Mouse (Mus musculus) left cerebral cortex, postnatal 10 days (tissue): ENCODE data around the gene Knl1. TPM values are rescaled to one million over a fixed set of nuclear protein-coding genes. Genes with fewer than 3 reads are reported as not detected.
"Not testable (repeated sequence)": the region's sequence is repeated elsewhere in the genome, so short reads cannot be mapped to it uniquely, and the experiment has no call there.

ENCODE experiments used
- DNase-seq, 2 experiments: peaks; one replicate each; pipeline ENCODE4 v3.0.0; 2021 to 2022; ENCODE audit warnings: low spot score in 2 of 2, mixed read lengths in 1 of 2; ENCODE audit errors: extremely low spot score in 1 of 2
- intact Hi-C: fragments of 180-260 bp; cut with DNase I; formaldehyde crosslinking; loops from one replicate; pipeline ENCODE4 v1.15.1; 2025
- total RNA-seq, 2 experiments: library from RNA; stranded (reverse); gene quantifications; 2 replicates each; pipeline ENCODE4 v1.2.3; 2021

Gene Knl1
- 1 to 10 TPM; 1.4 to 1.6 TPM for total RNA-seq

GRCm38 (mm10) chr2:119046649-119047611, at the start of gene Knl1:
TSS of gene Knl1 (plus strand) at chr2:119047119.
- intact Hi-C loops, result loop anchor here (5.0 to 10.0 kb wide), 2 partner anchors 65 to 138 kb away; partner anchors contain the start of gene Rad51
- peak; percentile 93 to 94 for DNase-seq

DNA sequence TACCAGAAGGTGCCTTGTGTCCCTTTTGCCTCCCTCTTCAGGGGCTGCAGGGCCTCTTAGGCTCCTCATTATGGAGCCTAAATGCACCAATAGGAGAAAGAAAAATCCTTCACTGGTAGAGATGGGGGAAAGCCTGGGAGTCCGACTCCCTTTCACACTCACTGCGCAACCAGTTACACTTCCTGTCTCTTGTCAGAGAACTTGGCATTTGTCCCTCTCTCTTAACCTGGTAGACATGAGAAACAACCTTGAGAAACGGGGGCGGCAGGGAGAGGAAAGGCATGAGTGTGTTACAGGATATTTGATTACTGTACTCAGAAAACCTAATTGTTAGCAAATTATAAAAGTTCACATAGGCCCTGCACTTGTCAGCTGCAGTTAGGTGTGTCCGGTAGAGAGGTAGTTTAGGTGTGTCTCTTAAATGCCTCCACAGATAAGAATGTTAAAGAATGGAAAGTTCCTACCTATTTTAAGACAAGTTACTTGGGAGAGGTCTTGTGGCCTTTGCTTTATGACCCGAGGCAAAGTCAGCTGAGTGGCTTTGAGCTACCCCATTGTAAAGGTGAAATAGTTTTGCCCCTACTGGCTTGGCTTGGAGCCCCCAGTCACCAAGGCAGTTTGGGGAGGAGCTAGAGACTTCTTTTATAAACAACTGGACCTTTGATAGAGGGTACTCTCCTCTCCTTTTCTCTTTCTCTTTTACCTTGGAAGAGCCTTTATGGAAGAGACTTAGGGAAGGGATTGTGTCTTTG, 48.6 kb upstream of the Knl1 start:
- DNase-seq, result no peak
- intact Hi-C loops, result no loop called here

DNA sequence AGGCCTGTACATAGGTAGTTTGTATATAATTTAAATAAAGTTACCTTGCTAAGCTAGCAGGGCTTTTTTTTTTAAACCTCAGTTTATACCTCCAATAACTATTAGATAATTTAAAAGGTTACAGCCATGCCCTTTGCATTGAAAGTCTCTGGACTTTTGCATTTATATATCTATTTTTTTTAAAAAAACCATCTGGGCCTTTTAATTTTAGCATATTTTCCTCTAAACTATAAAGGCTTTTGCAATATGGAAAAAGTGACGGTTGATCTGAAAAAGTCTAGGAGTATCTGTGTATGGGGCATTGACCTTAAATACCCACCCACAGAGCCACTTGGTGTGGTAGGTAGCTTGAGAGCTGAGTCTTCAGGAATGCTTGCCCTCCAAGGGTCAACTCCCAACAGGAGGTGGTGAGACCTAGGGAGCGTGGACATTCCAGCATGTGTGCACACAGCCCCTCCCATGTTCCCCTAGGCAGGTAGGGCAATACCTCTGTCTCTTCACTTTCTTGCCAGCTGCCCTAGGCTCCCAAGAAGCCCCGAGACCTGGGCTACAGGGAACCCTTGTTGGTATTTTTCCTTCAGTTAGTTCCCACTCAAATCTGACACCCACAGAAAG, 47.8 kb upstream of the Knl1 start:
- DNase-seq, result no peak
- intact Hi-C loops, result no loop called here

DNA sequence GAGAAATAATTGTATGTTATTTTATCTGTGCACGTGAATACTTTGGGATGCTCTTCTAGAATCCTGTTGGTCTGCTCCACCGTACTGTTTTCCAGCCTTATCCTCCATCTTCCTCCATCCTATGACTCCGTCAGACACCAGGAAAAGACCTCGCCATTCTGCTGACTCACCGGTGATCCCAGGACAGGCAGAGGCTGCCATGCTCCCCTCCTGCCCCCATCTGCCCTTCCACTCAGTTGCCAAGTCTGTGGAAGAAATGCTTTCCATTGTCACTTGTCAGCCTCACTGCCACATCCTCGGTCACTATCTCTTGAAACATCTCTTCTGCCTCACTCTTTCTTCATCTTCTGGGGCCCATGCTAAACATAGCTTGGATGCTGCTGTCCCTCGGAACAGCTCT, 40.0 kb upstream of the Knl1 start:
- no peak for DNase-seq
- intact Hi-C loops, result no loop called here

GRCm38 (mm10) chr2:119009376-119009775, 37.5 kb upstream of the Knl1 start:
- intact Hi-C loops, result no loop called here
- DNase-seq, result no peak

DNA sequence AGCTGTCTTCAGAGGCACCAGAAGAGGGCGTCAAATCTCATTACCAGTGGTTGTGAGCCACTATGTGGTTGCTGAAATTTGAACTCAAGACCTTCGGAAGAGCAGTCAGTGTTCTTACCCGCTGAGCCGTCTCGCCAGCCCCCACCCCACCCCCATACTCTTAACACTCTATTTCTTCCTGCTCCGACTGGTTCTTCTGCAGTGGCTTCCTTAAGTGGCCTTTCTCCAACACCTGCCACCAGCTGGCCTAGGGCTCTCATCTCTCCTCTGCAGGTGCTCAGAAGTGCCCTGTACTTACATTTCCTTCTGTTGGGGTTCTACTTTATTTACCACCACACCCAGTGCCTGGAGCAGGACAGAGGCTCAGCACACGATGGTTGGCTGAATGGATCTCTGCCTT, 31.9 kb upstream of the Knl1 start:
- DNase-seq, result no peak
- intact Hi-C loops, result no loop called here

DNA sequence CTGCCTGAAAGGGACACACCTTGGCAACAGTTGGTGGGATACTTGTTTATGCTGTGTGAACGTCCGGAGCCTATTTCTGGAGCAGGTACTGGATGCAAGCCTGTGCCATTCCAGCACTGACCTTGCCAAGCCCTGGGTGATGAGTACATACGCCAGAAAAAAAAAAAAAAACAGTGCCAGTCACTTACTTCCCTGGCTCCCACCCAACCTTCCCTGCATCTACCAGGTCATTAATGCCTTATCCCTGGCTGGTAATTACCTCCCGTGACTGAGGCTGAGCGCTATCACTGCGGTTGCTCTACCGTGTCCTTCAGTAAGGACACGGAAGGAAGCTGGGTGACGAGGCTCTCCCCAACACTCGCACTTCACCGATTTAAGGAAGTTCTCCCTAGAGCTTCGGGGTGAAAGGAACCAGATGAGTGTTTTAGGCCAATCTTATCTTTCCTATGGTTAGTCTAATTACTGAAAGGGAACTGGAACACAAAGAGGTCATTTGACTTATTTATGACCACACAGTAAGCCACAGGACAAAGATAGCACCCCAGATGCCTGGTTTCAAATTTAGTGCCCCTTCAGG, 31.2 kb upstream of the Knl1 start:
- intact Hi-C loops, result no loop called here
- no peak for DNase-seq

DNA sequence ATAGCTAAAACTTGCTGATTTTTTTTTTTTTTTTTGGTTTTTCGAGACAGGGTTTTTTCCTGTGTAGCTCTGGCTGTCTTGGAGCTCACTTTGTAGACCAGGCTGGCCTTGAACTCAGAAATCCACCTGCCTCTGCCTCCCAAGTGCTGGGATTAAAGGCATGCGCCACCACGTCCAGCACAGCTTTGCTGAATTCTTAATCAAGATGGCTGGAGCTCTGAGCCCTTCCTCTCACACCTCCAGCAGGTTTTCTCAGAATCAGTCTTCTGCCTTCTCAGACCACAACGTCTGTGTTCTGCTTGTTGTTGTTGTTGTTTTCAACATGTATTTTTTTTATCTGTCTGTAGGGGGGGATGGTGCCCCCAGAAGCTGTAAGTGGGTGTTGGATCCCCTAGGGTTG, 30.6 kb upstream of the Knl1 start:
- DNase-seq, intact Hi-C loops: not testable (repeated sequence)

DNA sequence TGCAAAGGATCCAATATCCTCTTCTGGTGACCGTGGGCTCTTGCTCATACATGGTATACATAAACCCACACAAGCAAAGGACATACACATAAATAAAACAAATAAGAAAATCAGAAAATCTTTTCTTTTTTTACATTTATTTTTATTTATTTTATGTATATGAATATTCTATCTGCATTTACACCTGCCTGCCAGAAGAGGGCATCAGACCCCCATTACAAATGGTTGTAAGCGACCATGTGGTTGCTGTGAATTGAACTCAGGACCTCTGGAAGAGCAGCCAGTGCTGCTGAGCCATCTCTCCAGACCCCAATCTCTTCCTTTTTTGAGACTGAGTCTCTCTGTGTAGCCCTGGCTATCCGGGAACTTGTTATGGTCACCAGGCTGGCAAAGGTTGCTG, 29.3 kb upstream of the Knl1 start:
- intact Hi-C loops, result no loop called here
- DNase-seq, result no peak

GRCm38 (mm10) chr2:119018391-119019122, 28.4 kb upstream of the Knl1 start:
- no peak for DNase-seq
- intact Hi-C loops, result no loop called here

DNA sequence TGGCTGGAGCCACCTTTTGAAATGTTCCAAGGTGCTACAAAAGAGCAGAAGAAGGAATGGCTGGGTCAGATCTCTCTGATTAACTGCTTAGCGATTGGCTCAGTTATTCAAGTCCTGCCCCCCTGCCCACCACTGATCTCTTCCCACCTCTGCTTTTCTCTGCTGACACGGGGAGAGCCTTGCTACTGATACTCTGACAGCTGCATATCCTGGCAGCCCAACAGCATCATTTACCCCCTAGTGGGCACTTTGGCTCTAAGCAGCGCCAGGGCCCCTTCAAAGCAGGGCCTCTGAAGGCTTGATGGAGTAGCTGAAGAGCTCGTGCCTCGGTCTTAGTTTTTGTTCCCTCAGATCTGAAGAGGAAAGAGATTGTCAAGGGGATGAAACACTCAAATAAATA, 27.8 kb upstream of the Knl1 start:
- no peak for DNase-seq
- intact Hi-C loops, result no loop called here

DNA sequence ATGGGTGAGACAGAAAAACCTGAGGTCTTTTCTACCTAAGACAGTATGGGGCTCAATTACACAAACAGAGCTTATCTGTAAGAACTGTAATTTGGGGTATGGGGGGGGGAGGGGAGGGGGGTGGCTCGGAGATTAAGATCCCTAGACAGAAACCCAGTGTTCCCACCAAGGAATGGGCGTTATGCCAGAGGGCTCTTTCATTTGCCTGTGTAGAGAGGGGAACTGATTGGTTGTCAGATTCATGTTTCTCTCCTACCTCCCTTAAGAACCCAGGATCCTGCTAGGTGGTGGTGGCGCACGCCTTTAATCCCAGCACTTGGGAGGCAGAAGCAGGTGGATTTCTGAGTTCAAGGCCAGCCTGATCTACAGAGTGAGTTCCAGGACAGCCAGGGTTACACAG, 27.4 kb upstream of the Knl1 start:
- DNase-seq, result no peak
- intact Hi-C loops, result no loop called here

DNA sequence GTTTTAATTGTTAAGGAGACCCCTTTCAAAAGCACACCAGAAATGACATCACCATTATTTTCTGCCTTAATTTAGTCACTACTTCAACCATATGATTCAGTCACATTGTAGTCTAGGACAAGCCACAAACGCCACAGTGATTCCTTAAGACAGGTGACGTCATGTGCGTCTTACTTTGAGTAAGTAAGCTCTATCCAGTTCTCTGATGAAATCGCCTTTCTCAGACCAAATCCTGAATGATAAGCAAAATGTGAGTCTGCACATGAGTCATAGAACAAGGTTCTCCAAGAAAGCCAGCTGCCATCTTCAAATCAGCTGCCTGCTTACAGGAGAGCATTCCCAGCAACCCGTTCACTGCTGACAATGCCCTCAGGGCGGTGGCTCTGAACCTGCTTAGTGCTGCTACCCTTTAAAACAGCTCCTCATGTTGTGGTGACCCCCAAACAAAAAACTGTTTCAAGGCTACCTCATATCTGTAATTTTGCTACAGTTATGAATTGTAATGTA, 23.7 kb upstream of the Knl1 start:
- intact Hi-C loops, result no loop called here
- no peak for DNase-seq

DNA sequence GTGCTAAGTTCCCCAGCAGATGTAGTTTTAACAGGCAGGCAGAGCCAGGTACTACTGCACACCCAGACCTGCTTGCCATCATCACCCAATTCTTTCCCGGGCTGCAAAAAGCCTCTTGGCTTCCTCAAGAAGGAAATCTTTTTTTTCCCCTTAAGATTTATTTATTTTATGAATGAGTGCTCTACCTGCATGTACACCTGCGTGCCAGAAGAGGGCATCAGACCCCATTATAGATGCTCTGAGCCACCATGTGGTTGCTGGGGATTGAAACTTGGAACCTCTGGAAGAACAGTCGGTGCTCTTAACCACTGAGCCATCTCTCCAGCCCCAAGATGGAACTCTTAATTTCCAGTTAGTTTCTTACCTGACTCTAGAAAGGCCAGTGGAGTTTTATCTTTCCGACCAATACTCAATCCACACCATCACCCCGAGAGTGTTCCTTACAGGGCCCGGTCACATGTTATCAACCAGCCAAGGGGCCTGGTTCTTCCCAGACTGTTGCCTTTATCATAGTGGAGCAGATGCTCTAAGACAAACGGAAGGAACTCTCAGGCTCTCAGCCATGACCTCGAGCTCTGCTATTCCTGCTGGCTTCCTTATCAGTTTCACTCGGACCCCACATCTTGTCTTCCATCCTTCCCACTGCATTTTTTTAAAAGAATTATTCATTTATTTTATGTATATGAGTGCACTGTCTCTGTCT, 22.2 kb upstream of the Knl1 start:
- DNase-seq, result no peak
- intact Hi-C loops, result no loop called here

- no peak for DNase-seq
- intact Hi-C loops, result no loop called here
Measured at GRCm38 (mm10) chr2:119025239-119025616, 21.7 kb upstream of the Knl1 start.

DNA sequence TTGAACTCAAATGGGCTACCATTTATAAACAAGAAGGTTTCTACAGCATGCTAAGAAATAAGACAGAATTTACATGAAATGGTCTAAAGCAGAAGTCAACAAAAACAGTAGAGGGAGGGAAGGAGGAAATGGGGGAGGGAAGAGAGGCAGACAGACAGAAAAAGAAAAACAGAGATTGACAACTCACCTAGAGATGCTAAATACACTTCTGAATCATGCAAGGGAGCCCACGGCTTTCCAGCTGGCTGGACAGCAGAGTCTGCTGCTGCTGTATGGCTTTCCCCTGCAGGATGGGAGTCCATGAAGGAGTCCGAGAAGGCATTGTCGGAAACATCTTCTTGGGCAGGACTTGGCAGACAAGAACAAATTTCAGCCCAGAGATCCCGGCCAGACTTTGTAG, 20.0 kb upstream of the Knl1 start:
- no peak for DNase-seq
- intact Hi-C loops, result no loop called here

GRCm38 (mm10) chr2:119028941-119029551, 17.9 kb upstream of the Knl1 start, which contains the start of gene Ccdc32:
TSS of gene Ccdc32 (minus strand) at chr2:119029393.
- intact Hi-C loops, result no loop called here
- DNase-seq, result peak; percentile 94 to 95
